Mouse (Mus musculus): Measurements from ENCODE around the gene Scamp5. TPM values are rescaled to one million over a fixed set of nuclear protein-coding genes. Genes with fewer than 3 reads are reported as not detected.
"Not testable (repeated sequence)": the region's sequence is repeated elsewhere in the genome, so short reads cannot be mapped to it uniquely, and the experiment has no call there.

The Scamp5 gene
- total RNA-seq, 2 experiments from 2014 or later, result 0.82 to 0.95 TPM

GRCm38 (mm10) chr9:57439083-57439482, 28.8 kb downstream of the Scamp5 start:
- no peak for TF ChIP-seq CTCF (IDR thresholded peaks at IDR 0.05)
- Histone ChIP-seq H3K4me3 (peak overlapping the region; percentile 81), H3K27ac (peak overlapping the region; percentile 87)
- DNase-seq, result no peak
- intact Hi-C loops (cut with DNase I), result no loop called here

GRCm38 (mm10) chr9:57437896-57438614, 29.8 kb downstream of the Scamp5 start:
- no peak for DNase-seq
- intact Hi-C loops (cut with DNase I), result no loop called here
- Histone ChIP-seq H3K27ac (no peak overlapping the region), H3K4me3 (no peak overlapping the region)
- TF ChIP-seq CTCF (IDR thresholded peaks at IDR 0.05), result no peak

GRCm38 (mm10) chr9:57436166-57436565, 31.7 kb downstream of the Scamp5 start:
- intact Hi-C loops (cut with DNase I), result no loop called here
- no peak for DNase-seq
- no peak overlapping the region for H3K4me3 ChIP-seq
- H3K27ac ChIP-seq, result no peak overlapping the region
- TF ChIP-seq CTCF (IDR thresholded peaks at IDR 0.05), result no peak

GRCm38 (mm10) chr9:57434405-57435165, 33.3 kb downstream of the Scamp5 start:
- intact Hi-C loops (cut with DNase I), result no loop called here
- no peak for TF ChIP-seq CTCF (IDR thresholded peaks at IDR 0.05)
- Histone ChIP-seq H3K27ac (no peak overlapping the region; the same call in 1 of the 2 replicates), H3K4me3 (no peak overlapping the region)
- peak; percentile 27 for DNase-seq

GRCm38 (mm10) chr9:57433097-57434032, 34.5 kb downstream of the Scamp5 start:
- TF ChIP-seq CTCF (IDR thresholded peaks at IDR 0.05), result no peak; the same call in none of the 2 replicates
- intact Hi-C loops (cut with DNase I), result loop anchor here (1.0 kb wide), 2 partner anchors 173 to 224 kb away; no protein-coding TSS in a partner anchor
- Histone ChIP-seq H3K27ac (peak overlapping the region; percentile 87), H3K4me3 (no peak overlapping the region; the same call in 1 of the 2 replicates)
- DNase-seq, result peak; percentile 85

GRCm38 (mm10) chr9:57432480-57432879, 35.4 kb downstream of the Scamp5 start:
- TF ChIP-seq CTCF (IDR thresholded peaks at IDR 0.05), result no peak
- no peak overlapping the region for H3K4me3 ChIP-seq
- H3K27ac ChIP-seq, result peak overlapping the region; percentile 87
- no peak for DNase-seq
- intact Hi-C loops (cut with DNase I), result no loop called here

GRCm38 (mm10) chr9:57431202-57431601, 36.7 kb downstream of the Scamp5 start:
- no peak for TF ChIP-seq CTCF (IDR thresholded peaks at IDR 0.05)
- intact Hi-C loops (cut with DNase I), result no loop called here
- no peak for DNase-seq
- no peak overlapping the region for H3K4me3 ChIP-seq
- no peak overlapping the region for H3K27ac ChIP-seq

- intact Hi-C loops (cut with DNase I), result no loop called here
- TF ChIP-seq CTCF (IDR thresholded peaks at IDR 0.05), result no peak
Measured at GRCm38 (mm10) chr9:57428391-57428790, 39.5 kb downstream of the Scamp5 start.

GRCm38 (mm10) chr9:57427937-57428336, 39.9 kb downstream of the Scamp5 start:
- TF ChIP-seq CTCF (IDR thresholded peaks at IDR 0.05), result no peak
- no peak overlapping the region for H3K4me3 ChIP-seq
- intact Hi-C loops (cut with DNase I), result no loop called here
- no peak for DNase-seq
- H3K27ac ChIP-seq, result no peak overlapping the region

More at GRCm38 (mm10) chr9:57428391-57428790, 39.5 kb downstream of the Scamp5 start:
- no peak overlapping the region for H3K27ac ChIP-seq
- no peak for DNase-seq
- no peak overlapping the region for H3K4me3 ChIP-seq

GRCm38 (mm10) chr9:57427123-57427522, 40.7 kb downstream of the Scamp5 start:
- intact Hi-C loops (cut with DNase I); DNase-seq; H3K27ac ChIP-seq; H3K4me3 ChIP-seq: not testable (repeated sequence)

- no peak for TF ChIP-seq CTCF (IDR thresholded peaks at IDR 0.05)
- H3K4me3 ChIP-seq, result no peak overlapping the region
- DNase-seq, result no peak
- no peak overlapping the region for H3K27ac ChIP-seq
- intact Hi-C loops (cut with DNase I), result no loop called here
Measured at GRCm38 (mm10) chr9:57425116-57425515, 42.7 kb downstream of the Scamp5 start.

- no peak overlapping the region for H3K27ac ChIP-seq
- H3K4me3 ChIP-seq, result no peak overlapping the region
- intact Hi-C loops (cut with DNase I), result no loop called here
- no peak for DNase-seq
- TF ChIP-seq CTCF (IDR thresholded peaks at IDR 0.05), result no peak
Measured at GRCm38 (mm10) chr9:57424066-57424465, 43.8 kb downstream of the Scamp5 start.
